Mouse (Mus musculus): Measurements from ENCODE around the gene Rnf214. TPM values are rescaled to one million over a fixed set of nuclear protein-coding genes. Genes with fewer than 3 reads are reported as not detected.
A peak's percentile ranks its signal among the peaks of the same experiment; 100 is the strongest.

Rnf214 gene
- total RNA-seq (2021) = 10 to 100 TPM; 21.2 to 25.9 TPM
- long read RNA-seq, experiment 1, transcript Rnf214-205 (14 exons, 2,287 nt) = major isoform, 8 of 17 reads
- long read RNA-seq, experiment 1, partial matches to known transcripts = 1 of 17 reads
- long read RNA-seq, experiment 1, other reads (novel, unspliced or antisense) = 3 of 17 reads
- long read RNA-seq, experiment 2, transcript Rnf214-201 (14 exons, 3,964 nt) = major isoform, 5 of 17 reads
- long read RNA-seq, experiment 2, partial matches to known transcripts = 1 of 17 reads
- long read RNA-seq, experiment 2, other reads (novel, unspliced or antisense) = 6 of 17 reads

- DNase-seq = peak; percentile 95
- intact Hi-C loops (cut with DNase I; ENCODE audit: low total_unique reads) = no loop called here
Observed at GRCm38 (mm10) chr9:45906355-45907077, at the start of gene Rnf214, which contains the start of gene Pcsk7. Gene Rnf214, minus strand, starts transcription at chr9:45906911. Gene Pcsk7, plus strand, starts transcription at chr9:45906497.

GRCm38 (mm10) chr9:45955107-45955963 is 48.6 kb upstream of the Rnf214 start, which contains the start of gene Sidt2:
Gene Sidt2, minus strand, starts transcription at chr9:45955258.
- DNase-seq = peak; percentile 90
- intact Hi-C loops (cut with DNase I; ENCODE audit: low total_unique reads) = no loop called here

- intact Hi-C loops (cut with DNase I; ENCODE audit: low total_unique reads) = no loop called here
- DNase-seq = peak; percentile 52
Observed at GRCm38 (mm10) chr9:45954294-45955106, 47.8 kb upstream of the Rnf214 start.

DNA sequence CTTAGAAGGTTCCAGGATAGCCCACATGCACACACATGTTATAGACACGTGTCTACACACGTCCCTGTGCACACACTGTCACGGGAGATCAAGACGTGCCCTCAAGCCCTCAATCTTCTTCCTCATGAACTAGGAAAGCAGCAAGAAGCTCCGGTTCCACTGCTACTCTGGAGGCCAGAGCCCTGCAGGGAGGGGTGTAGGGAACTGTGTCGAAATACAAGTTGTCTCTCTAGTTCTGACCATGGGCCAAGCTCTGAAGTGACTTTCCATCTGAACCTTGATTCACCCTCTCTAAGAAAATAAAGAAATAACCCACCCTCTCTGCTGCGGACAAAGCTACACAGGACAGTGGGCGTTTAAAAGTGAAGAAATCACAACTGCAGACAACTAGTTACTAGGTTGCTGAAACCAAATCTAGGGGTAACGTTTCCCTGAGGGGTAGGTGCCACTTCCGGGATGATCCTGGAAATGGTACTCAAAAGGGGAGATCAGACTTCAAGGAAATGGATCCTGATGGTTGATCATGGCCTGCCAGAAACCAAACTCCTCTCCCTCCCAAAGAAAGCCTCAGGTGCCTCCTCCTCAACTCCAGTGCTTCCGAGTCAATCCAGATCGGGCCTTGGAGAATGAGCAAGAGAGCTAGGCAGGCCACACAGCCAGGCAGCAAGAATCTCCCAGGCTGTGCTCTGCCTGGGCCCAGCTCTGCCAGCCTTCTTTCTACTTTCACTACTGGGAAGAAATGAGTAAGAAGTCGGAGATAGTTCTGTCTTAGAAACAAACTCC is 47.0 kb upstream of the Rnf214 start:
- intact Hi-C loops (cut with DNase I; ENCODE audit: low total_unique reads) = no loop called here

GRCm38 (mm10) chr9:45952890-45953289 is 46.2 kb upstream of the Rnf214 start:
- intact Hi-C loops (cut with DNase I; ENCODE audit: low total_unique reads) = no loop called here
- no peak for DNase-seq

More for the DNA sequence above, 47.0 kb upstream of the Rnf214 start:
- DNase-seq = no peak

DNA sequence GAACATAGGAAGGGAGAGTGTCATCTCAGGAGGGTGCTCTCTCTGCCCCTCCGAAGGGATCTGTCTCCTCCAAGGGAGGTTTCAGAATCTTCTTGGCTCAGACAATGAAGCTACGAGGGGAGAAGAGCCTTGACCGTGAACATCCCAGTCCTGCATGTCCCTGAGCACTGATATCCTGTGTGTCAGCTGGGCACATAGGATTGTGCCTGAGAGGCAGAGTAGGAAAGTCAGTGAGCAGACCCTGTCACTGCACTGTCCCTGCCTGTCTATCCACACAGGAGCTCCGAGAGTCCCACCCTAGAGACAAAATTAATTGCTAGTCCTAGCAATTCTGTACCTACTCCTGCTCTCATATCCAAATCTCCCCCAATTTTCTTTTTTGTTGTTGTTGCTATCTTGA is 45.3 kb upstream of the Rnf214 start:
- intact Hi-C loops (cut with DNase I; ENCODE audit: low total_unique reads) = no loop called here
- no peak for DNase-seq

- intact Hi-C loops (cut with DNase I; ENCODE audit: low total_unique reads) = no loop called here
- DNase-seq = no peak
Observed at GRCm38 (mm10) chr9:45946872-45947183, 40.1 kb upstream of the Rnf214 start.

GRCm38 (mm10) chr9:45946182-45946871 is 39.6 kb upstream of the Rnf214 start:
- intact Hi-C loops (cut with DNase I; ENCODE audit: low total_unique reads) = no loop called here
- DNase-seq = no peak

DNA sequence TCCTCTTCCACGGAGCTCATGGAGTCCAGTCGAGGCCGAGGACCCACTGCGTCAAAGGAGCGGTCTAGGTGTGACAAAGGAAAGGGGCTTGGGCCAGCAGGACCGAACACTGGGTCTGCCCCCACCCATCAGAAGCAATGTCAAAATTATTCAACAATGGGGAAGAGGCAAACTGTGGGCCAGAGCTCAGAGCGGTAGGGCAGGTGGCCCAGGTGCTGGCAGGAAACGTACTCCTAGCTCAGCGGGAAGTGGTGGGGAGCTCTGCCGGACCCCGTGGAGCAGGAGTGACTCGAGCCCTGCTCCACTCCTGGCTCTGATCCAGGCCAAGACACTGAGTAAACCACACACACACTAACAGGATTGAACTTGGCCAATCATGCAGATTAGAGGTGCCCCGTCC is 39.0 kb upstream of the Rnf214 start:
- intact Hi-C loops (cut with DNase I; ENCODE audit: low total_unique reads) = no loop called here
- DNase-seq = no peak

- no peak for DNase-seq
- intact Hi-C loops (cut with DNase I; ENCODE audit: low total_unique reads) = no loop called here
Observed at GRCm38 (mm10) chr9:45944506-45945400, 38.0 kb upstream of the Rnf214 start.

DNA sequence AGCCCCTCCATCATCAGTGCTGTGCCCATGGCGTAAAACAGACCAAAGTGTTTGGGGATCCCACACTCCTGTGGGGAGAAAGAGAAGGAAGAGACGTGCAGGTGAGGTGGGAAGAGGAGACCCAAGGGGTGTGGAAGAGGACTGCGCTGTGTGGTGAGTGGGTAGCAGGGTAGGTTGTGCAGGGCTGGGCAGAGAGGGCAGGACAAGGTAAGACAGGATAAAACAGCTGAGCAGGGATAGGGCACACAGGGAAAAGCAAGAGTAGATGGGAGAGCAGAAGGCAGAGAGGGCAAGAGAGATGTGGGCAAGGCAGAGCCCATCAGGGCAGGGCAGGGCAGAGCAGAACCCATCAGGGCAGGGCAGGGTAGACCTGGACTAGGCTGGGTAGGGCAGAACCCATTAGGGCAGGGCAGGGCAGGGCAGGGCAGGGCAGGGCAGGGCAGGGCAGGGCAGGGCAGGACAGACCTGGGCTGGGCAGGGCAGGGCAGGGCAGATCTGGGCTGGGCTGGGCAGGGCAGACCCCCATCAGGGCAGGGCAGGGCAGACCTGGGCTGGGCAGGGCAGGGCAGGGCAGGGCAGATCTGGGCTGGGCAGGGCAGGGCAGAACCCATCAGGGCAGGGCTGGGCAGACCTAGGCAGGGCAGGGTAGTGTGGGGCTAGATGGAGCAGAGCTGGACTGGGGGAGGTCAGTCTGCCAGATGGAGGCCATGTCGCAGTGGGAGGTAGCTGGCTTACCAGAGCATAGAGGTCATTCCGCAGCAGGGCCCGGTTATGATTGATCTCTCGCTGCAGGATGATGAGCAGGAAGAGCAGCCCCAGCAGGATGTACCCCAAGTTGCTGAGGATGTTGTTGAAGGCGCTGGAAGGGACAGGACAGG is 37.2 kb upstream of the Rnf214 start:
- no peak for DNase-seq
- intact Hi-C loops (cut with DNase I; ENCODE audit: low total_unique reads) = no loop called here

DNA sequence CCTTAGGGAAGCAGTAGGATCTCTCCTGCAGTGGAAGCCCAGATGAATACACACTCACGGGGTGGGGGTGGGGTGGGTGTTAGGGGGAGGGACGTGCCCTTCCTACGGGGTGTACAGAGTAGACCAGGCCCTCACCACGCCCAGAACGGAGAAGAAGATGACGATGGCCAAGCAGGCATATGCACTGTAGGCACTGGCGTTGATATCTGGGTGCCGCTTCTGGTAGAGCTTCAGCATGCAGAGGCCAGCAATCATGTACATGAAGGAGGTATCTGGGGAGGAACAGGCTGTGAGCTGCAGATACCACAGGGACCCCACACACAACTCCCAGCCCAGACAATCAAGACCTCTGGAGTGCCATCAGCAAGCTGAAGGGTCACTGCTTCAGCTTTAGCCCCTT is 36.2 kb upstream of the Rnf214 start:
- no peak for DNase-seq
- intact Hi-C loops (cut with DNase I; ENCODE audit: low total_unique reads) = no loop called here

DNA sequence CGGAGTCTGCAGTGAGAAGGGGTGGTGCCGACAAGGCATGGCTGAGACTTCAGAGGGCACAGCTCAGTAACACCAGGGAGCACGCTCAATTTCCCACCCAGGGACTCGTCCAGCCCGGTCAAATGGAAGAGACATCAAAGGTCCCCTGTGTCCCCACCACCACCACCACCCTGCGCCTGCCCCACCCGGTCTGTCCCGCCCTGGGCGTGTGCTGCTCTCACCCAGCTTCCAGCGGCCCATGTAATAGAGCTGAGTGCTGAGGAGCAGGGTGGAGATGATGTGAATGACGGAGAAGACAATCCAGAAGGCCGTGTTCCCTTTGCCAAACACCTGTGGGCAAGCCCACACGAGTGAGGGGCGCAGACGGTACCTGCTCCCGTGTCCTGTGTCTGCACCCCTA is 35.8 kb upstream of the Rnf214 start:
- intact Hi-C loops (cut with DNase I; ENCODE audit: low total_unique reads) = no loop called here
- DNase-seq = no peak

DNA sequence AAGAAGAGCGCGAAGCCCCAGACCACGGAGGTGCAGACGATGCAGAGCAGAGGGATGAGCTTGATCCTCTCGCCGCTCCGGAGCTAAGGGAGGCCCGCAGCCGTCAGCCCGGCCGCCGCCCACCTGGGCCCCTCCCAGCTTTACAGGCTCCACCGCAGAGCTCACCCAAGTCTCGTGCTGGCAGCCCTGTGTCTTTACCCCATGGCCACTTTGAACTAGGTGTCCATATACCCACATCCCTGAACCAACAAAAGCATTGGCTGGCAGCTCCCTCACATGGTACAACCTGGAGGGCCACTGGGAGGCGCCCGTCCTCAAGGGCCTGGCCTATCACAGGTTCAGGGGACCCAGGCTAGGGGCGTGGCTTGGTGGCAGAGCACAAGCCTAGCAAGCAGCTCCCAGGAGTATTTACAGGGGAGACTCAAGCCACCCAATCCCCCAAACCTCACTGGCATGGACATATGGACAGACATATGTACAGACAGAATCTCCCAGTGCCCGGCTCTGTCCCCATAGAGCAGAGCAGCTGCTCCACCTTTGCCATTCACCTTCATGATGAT is 34.7 kb upstream of the Rnf214 start:
- intact Hi-C loops (cut with DNase I; ENCODE audit: low total_unique reads) = no loop called here
- no peak for DNase-seq

DNA sequence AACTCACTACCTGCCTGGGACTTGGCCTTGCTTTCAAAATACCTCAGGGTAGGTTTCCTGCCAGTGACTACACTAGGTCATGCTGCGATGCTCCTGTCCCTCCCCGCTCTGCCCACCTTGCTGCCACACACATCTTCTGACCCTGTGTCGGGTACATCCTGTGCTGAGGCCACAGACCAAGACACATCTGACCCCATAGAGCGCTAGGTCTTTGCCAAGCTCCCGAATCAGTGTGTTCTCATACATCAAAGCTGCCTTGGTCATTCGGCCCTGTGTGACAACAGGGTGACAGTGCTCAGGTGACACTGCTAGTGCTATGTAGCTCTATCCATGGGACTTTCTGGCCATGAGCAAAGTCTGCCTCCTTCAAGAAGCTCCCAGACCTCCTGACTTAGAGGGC is 33.1 kb upstream of the Rnf214 start:
- intact Hi-C loops (cut with DNase I; ENCODE audit: low total_unique reads) = no loop called here
- DNase-seq = no peak
